Mouse (Mus musculus) induced T-regulatory cell, adult 2 months (primary cell): ENCODE data around the gene Asic2.

ENCODE experiments used
- DNase-seq: peaks from one replicate; pipeline ENCODE4 v3.0.0-alpha.2; 2012; ENCODE audit warnings: low read depth

The Asic2 gene

GRCm38 (mm10) chr11:80848131-80848530, 1120.1 kb downstream of the Asic2 start:
- no peak for DNase-seq

- no peak for DNase-seq
Observed at GRCm38 (mm10) chr11:80846115-80846514, 1122.1 kb downstream of the Asic2 start.

- DNase-seq: no peak
Observed at GRCm38 (mm10) chr11:80845486-80845885, 1122.8 kb downstream of the Asic2 start.

- DNase-seq: no peak
Observed at GRCm38 (mm10) chr11:80843435-80843834, 1124.8 kb downstream of the Asic2 start.

- no peak for DNase-seq
Observed at GRCm38 (mm10) chr11:80838724-80839123, 1129.5 kb downstream of the Asic2 start.

GRCm38 (mm10) chr11:80835841-80836240, 1132.4 kb downstream of the Asic2 start:
- no peak for DNase-seq

- no peak for DNase-seq
Observed at GRCm38 (mm10) chr11:80835395-80835794, 1132.9 kb downstream of the Asic2 start.
